Mouse (Mus musculus) ovary, adult 18-20 months (tissue): Measurements from ENCODE around the gene Ube2e2.
"Not testable (repeated sequence)": the region's sequence is repeated elsewhere in the genome, so short reads cannot be mapped to it uniquely, and the experiment has no call there.

ENCODE experiments used
- DNase-seq: peaks from one replicate; pipeline ENCODE4 v3.0.0; 2022; ENCODE audit warnings: low spot score, mixed read lengths

Gene Ube2e2

GRCm38 (mm10) chr14:18628170-18628569, 265.9 kb downstream of the Ube2e2 start:
- DNase-seq: no peak

- no peak for DNase-seq
These were observed 275.5 kb downstream of the Ube2e2 start for GRCm38 (mm10) chr14:18618603-18619002.

GRCm38 (mm10) chr14:18601927-18602326, 292.1 kb downstream of the Ube2e2 start:
- DNase-seq: no peak

- no peak for DNase-seq
These were observed 307.6 kb downstream of the Ube2e2 start for GRCm38 (mm10) chr14:18586239-18587034.

- no peak for DNase-seq
These were observed 312.3 kb downstream of the Ube2e2 start for GRCm38 (mm10) chr14:18581735-18582134.

GRCm38 (mm10) chr14:18574756-18575155, 319.3 kb downstream of the Ube2e2 start:
- no peak for DNase-seq

- DNase-seq: no peak
These were observed 319.8 kb downstream of the Ube2e2 start for GRCm38 (mm10) chr14:18574130-18574721.

GRCm38 (mm10) chr14:18573286-18573956, 320.6 kb downstream of the Ube2e2 start:
- DNase-seq: no peak

- DNase-seq: no peak
These were observed 321.2 kb downstream of the Ube2e2 start for GRCm38 (mm10) chr14:18572852-18573251.

- DNase-seq: no peak
These were observed 324.5 kb downstream of the Ube2e2 start for GRCm38 (mm10) chr14:18569615-18570014.

- not testable (repeated sequence) for DNase-seq
These were observed 329.1 kb downstream of the Ube2e2 start for GRCm38 (mm10) chr14:18564999-18565398.

GRCm38 (mm10) chr14:18555287-18555686, 338.8 kb downstream of the Ube2e2 start:
- DNase-seq: no peak

GRCm38 (mm10) chr14:18554627-18554988, 339.5 kb downstream of the Ube2e2 start:
- no peak for DNase-seq

- DNase-seq: no peak
These were observed 340.0 kb downstream of the Ube2e2 start for GRCm38 (mm10) chr14:18553987-18554626.

GRCm38 (mm10) chr14:18547541-18547940, 346.5 kb downstream of the Ube2e2 start:
- no peak for DNase-seq

- DNase-seq: not testable (repeated sequence)
These were observed 355.0 kb downstream of the Ube2e2 start for GRCm38 (mm10) chr14:18539092-18539491.

GRCm38 (mm10) chr14:18530899-18531298, 363.2 kb downstream of the Ube2e2 start:
- DNase-seq: no peak

GRCm38 (mm10) chr14:18530496-18530895, 363.6 kb downstream of the Ube2e2 start:
- no peak for DNase-seq
